In genomic region chr2:33640978-33641858, GRCm38 (mm10) we compare ENCODE assay signal across 8 mouse cellular contexts. TPM values are rescaled to one million over a fixed set of nuclear protein-coding genes. Genes with fewer than 3 reads are reported as not detected.
DNase-seq lines count a peak whose midpoint lies in the region; TF ChIP-seq lines count a peak whose summit lies in the region.

No protein-coding gene starts in this region.

- H3K27me3 ChIP-seq in E14TG2a.4 (ENCODE audit: insufficient read depth, low read length) = peaks cover 94% of the 10 kb centered on the region

- peak; percentile 34 to 43 for DNase-seq in heart, adult 9 months (ENCODE audit: low spot score in 2 of 2)
- peak; percentile 35 for DNase-seq in kidney, adult 9 months
- DNase-seq in lung, postnatal 36 days = peak; percentile 35
- DNase-seq in thymus, postnatal 4 days = peak; percentile 53
- no peak for DNase-seq in layer of hippocampus, postnatal 10 days (ENCODE audit: low spot score in 2 of 2)
- no peak for DNase-seq in layer of hippocampus, adult 9-11 months

- no peak overlapping the region for H3K27ac ChIP-seq in brown adipose tissue, adult 24 weeks (replicated peaks; ENCODE audit: low read depth, low read length)

- peaks cover 77% of the 10 kb centered on the region for H3K4me1 ChIP-seq in E14TG2a.4 (replicated peaks; ENCODE audit: low read depth, low read length)
- H3K4me1 ChIP-seq in brown adipose tissue, adult 24 weeks (ENCODE audit: control insufficient read depth, insufficient read depth, insufficient read length, low read length) = no peaks in the 10 kb centered on the region

- H3K4me3 ChIP-seq in E14TG2a.4 (replicated peaks; ENCODE audit: low read length) = peak overlapping the region; percentile 60
- H3K4me3 ChIP-seq in brown adipose tissue, adult 24 weeks (ENCODE audit: insufficient read depth, low read depth, low read length) = peak overlapping the region; percentile 39

- H3K36me3 ChIP-seq in E14TG2a.4 (ENCODE audit: insufficient read depth, low read length) = no peaks in the 10 kb centered on the region

- TF ChIP-seq CTCF in E14TG2a.4 (conservative IDR thresholded peaks at IDR 0.05; ENCODE audit: low read length) = no peak

- no peaks in the 10 kb centered on the region for H3K9me3 ChIP-seq in E14TG2a.4 (ENCODE audit: low read length)

RNA-seq across cellular contexts. Expression of gene Lmx1b, which starts 0.9 kb away (rescaled TPM):
- not detected in 2 replicates for polyA plus RNA-seq in brown adipose tissue, adult 24 weeks (2012; ENCODE audit: insufficient read depth, insufficient read length, missing spikeins)
- total RNA-seq in layer of hippocampus, postnatal 10 days (2021) = under 1 TPM in 1 of 2 experiments, not detected in 1; 0.27 TPM

Comparison
In these comparisons a context has a peak if more than half of its experiments do, and no peak if none do; other contexts are left out.
1. DNase-seq: peak in heart, adult 9 months (2 of 2), kidney, adult 9 months (single experiment), lung, postnatal 36 days (single experiment) and thymus, postnatal 4 days (single experiment); none in layer of hippocampus, postnatal 10 days (0 of 2) and layer of hippocampus, adult 9-11 months (single experiment).